Mouse (Mus musculus): ENCODE results near the gene Oxct2b. TPM values are rescaled to one million over a fixed set of nuclear protein-coding genes. Genes with fewer than 3 reads are reported as not detected.

Oxct2b gene
- total and polyA plus RNA-seq, 3 experiments: not detected

- Histone ChIP-seq H3K9ac (ENCODE audit: control insufficient read depth, low read depth, low read length, poor library complexity, severe bottlenecking) (no peak overlapping the region; the same call in 1 of the 2 replicates), H3K4me3 (ENCODE audit: control insufficient read depth in 1 of 2, insufficient read depth in 1 of 2, low read depth in 2 of 2, low read length in 2 of 2) (no peak overlapping the region), H3K27me3 (ENCODE audit: control insufficient read depth in 1 of 2, insufficient read depth in 2 of 2, low read length in 2 of 2) (no peaks in the 10 kb centered on the region), H3K79me2 (ENCODE audit: control insufficient read depth, insufficient read depth, low read length, poor library complexity) (no peaks in the 10 kb centered on the region), H3K9me3 (replicated peaks; ENCODE audit: insufficient read depth, low read length) (no peaks in the 10 kb centered on the region), H3K27ac (ENCODE audit: control insufficient read depth, low read depth, low read length) (no peak overlapping the region), H3K4me1 (ENCODE audit: control insufficient read depth in 1 of 2, insufficient read depth in 2 of 2, low read length in 2 of 2) (peaks cover 0 to 20% of the 10 kb centered on the region in 2 experiments), H3K36me3 (ENCODE audit: control insufficient read depth in 1 of 2, insufficient read depth in 2 of 2, low read length in 2 of 2) (peaks cover 0 to 8% of the 10 kb centered on the region in 2 experiments; a peak in 1 of 4 replicates)
- DNase-seq (ENCODE audit: low read depth, low spot score): no peak
- TF ChIP-seq POLR2AphosphoS2 (IDR thresholded peaks at IDR 0.05; ENCODE audit: low read length) (no peak), EP300 (IDR thresholded peaks at IDR 0.05; ENCODE audit: low read depth in 1 of 2, low read length in 2 of 2) (0 out of 4 replicates have a peak, but pooled peaks of 1 of the 2 experiments have one; percentile 6), ETS1 (IDR thresholded peaks at IDR 0.05; ENCODE audit: low read depth, low read length) (0 out of 2 replicates have a peak, but pooled peaks have one; percentile 14), NELFE (IDR thresholded peaks at IDR 0.05; ENCODE audit: low read depth, low read length) (no peak), MAFK (IDR thresholded peaks at IDR 0.05; ENCODE audit: borderline replicate concordance, low read depth, low read length) (no peak)
These were observed 35.3 kb upstream of the Oxct2b start for GRCm38 (mm10) chr4:123080791-123081190.

GRCm38 (mm10) chr4:123082283-123083163 lies 33.5 kb upstream of the Oxct2b start:
- Histone ChIP-seq H3K79me2 (ENCODE audit: control insufficient read depth, insufficient read depth, low read length, poor library complexity) (no peaks in the 10 kb centered on the region), H3K27me3 (ENCODE audit: control insufficient read depth in 1 of 2, insufficient read depth in 2 of 2, low read length in 2 of 2) (no peaks in the 10 kb centered on the region), H3K4me1 (ENCODE audit: control insufficient read depth in 1 of 2, insufficient read depth in 2 of 2, low read length in 2 of 2) (peaks cover 0 to 20% of the 10 kb centered on the region in 2 experiments), H3K9me3 (replicated peaks; ENCODE audit: insufficient read depth, low read length) (no peaks in the 10 kb centered on the region), H3K4me3 (ENCODE audit: control insufficient read depth in 1 of 2, insufficient read depth in 1 of 2, low read depth in 2 of 2, low read length in 2 of 2) (peak overlapping the region in 1 of 2 experiments; percentile 55; a peak in 2 of 4 replicates), H3K36me3 (ENCODE audit: control insufficient read depth in 1 of 2, insufficient read depth in 2 of 2, low read length in 2 of 2) (peaks cover 0 to 8% of the 10 kb centered on the region in 2 experiments; a peak in 1 of 4 replicates), H3K27ac (ENCODE audit: control insufficient read depth, low read depth, low read length) (no peak overlapping the region; the same call in 1 of the 2 replicates), H3K9ac (ENCODE audit: control insufficient read depth, low read depth, low read length, poor library complexity, severe bottlenecking) (peak overlapping the region; percentile 52)
- TF ChIP-seq HCFC1 (IDR thresholded peaks at IDR 0.05; ENCODE audit: low read depth, low read length) (no peak), RAD21 (IDR thresholded peaks at IDR 0.05; ENCODE audit: low read depth, low read length) (peak; percentile 91), SMC3 (IDR thresholded peaks at IDR 0.05; ENCODE audit: low read depth, low read length) (peak; percentile 95), MEF2A (IDR thresholded peaks at IDR 0.05; ENCODE audit: extremely low read depth, insufficient replicate concordance, low read depth, low read length, poor library complexity, severe bottlenecking) (no peak), CTCF (IDR thresholded peaks at IDR 0.05 in 2 of 3, conservative IDR thresholded peaks at IDR 0.05 in 1 of 3; ENCODE audit: control insufficient read depth in 1 of 3, insufficient read depth in 1 of 3, low read depth in 2 of 3, low read length in 3 of 3, poor library complexity in 1 of 3, severe bottlenecking in 1 of 3) (peak; percentile 73 to 94 (median 92)), ZC3H11A (IDR thresholded peaks at IDR 0.05; ENCODE audit: low read depth, low read length) (peak; percentile 94), ZNF384 (IDR thresholded peaks at IDR 0.05; ENCODE audit: low read depth, low read length) (peak; percentile 77)
- DNase-seq (ENCODE audit: low read depth, low spot score): peak; percentile 85

Data from MEL (cell line).